Mouse (Mus musculus) brain, adult 2 months (tissue): Measurements from ENCODE around the gene BC025920.

Source experiments
- DNase-seq: peaks from one replicate; pipeline ENCODE4 v3.0.0; 2011; ENCODE audit warnings: low read depth, low spot score

The BC025920 gene

GRCm38 (mm10) chr10:81642648-81643448, 36.8 kb downstream of the BC025920 start:
- no peak for DNase-seq

GRCm38 (mm10) chr10:81643449-81644055, 37.5 kb downstream of the BC025920 start:
- peak; percentile 99 for DNase-seq

GRCm38 (mm10) chr10:81644162-81644561, 38.1 kb downstream of the BC025920 start:
- DNase-seq, result no peak

- no peak for DNase-seq
These were observed 38.6 kb downstream of the BC025920 start for GRCm38 (mm10) chr10:81644716-81645115.

- DNase-seq, result no peak
These were observed 39.3 kb downstream of the BC025920 start for GRCm38 (mm10) chr10:81645391-81645790.

GRCm38 (mm10) chr10:81646015-81646555, 40.0 kb downstream of the BC025920 start:
- peak; percentile 2 for DNase-seq

- DNase-seq, result peak; percentile 97
These were observed 43.0 kb downstream of the BC025920 start, which contains the start of gene Gm10778 for GRCm38 (mm10) chr10:81648803-81649775. Gene Gm10778, plus strand, starts transcription at chr10:81649059.

- no peak for DNase-seq
These were observed 49.1 kb downstream of the BC025920 start for GRCm38 (mm10) chr10:81655178-81655577.

GRCm38 (mm10) chr10:81656174-81656573, 50.1 kb downstream of the BC025920 start:
- no peak for DNase-seq
